In genomic region chr1:89656643-89657321, GRCm38 (mm10) we compare ENCODE assay signal across 9 mouse cellular contexts.
DNase-seq lines count a peak whose midpoint lies in the region; ATAC-seq and TF ChIP-seq lines count a peak whose summit lies in the region.
"Had no signal": no experiment of that assay in that cellular context is flagged by ENCODE, and none has a peak within 500 bp of the region (broad histone marks: within the 10 kb centered on the region; RNA-seq: fewer than 3 reads in every experiment).

No protein-coding gene starts in this region.

- no peak for TF ChIP-seq CTCF in Patski (IDR thresholded peaks at IDR 0.05)

- no peak overlapping the region; the same call in 1 of the 2 replicates for H3K9ac ChIP-seq in hindbrain, embryonic 13.5 days
- H3K9ac ChIP-seq in hindbrain, embryonic 16.5 days (ENCODE audit: low read depth, low read length): no peak overlapping the region
- H3K9ac ChIP-seq in embryonic facial prominence, embryonic 15.5 days: no peak overlapping the region

- H3K4me2 ChIP-seq in hindbrain, embryonic 13.5 days: no peak overlapping the region
- H3K4me2 ChIP-seq in hindbrain, embryonic 16.5 days (ENCODE audit: low read length): no peak overlapping the region
- peak overlapping the region; percentile 17; the same call in 1 of the 2 replicates for H3K4me2 ChIP-seq in embryonic facial prominence, embryonic 15.5 days (replicated peaks)
- H3K4me2 ChIP-seq in myocyte (ENCODE audit: low read depth): peak overlapping the region; percentile 68

- whole genome bisulfite sequencing in hindbrain, embryonic 13.5 days: 41% methylated on average over 11 of the region's 11 CpGs
- WGBS in hindbrain, embryonic 16.5 days: 35% methylated on average over 11 of the region's 11 CpGs
- 27% methylated on average over 11 of the region's 11 CpGs for whole genome bisulfite sequencing in embryonic facial prominence, embryonic 15.5 days

- H3ac ChIP-seq in myocyte (ENCODE audit: control insufficient read depth, insufficient read length): no peak overlapping the region

- CTCF ChIA-PET in Patski (lab: Charles Lee): interaction anchor here (0.6 to 2.8 kb wide), 7 partner anchors 10 to 128 kb away, joined by 3 to 18 read pairs (median 3); no protein-coding TSS in a partner anchor

- no peak for ATAC-seq in hindbrain, embryonic 13.5 days (ENCODE audit: low FRiP score)
- no peak for ATAC-seq in hindbrain, embryonic 16.5 days
- ATAC-seq in Patski: peak; percentile 59
- no peak for ATAC-seq in embryonic facial prominence, embryonic 15.5 days (ENCODE audit: insufficient number of reproducible peaks, low FRiP score, low TSS enrichment, low read depth)

- peak overlapping the region; percentile 31 for H3K27ac ChIP-seq in hindbrain, embryonic 13.5 days
- H3K27ac ChIP-seq in hindbrain, embryonic 16.5 days (ENCODE audit: low read depth, low read length): no peak overlapping the region
- H3K27ac ChIP-seq in embryonic facial prominence, embryonic 15.5 days (replicated peaks): no peak overlapping the region

- in situ Hi-C loops in Patski (cut with MboI; ENCODE audit: low pct_unique_long_range_greater_than_20kb): loop anchor here (10.0 kb wide), 1 partner anchor 938 kb away; no protein-coding TSS in a partner anchor

- H3K36me3 ChIP-seq in hindbrain, embryonic 13.5 days: peaks cover 6% of the 10 kb centered on the region
- H3K36me3 ChIP-seq in hindbrain, embryonic 16.5 days (ENCODE audit: control insufficient read depth, insufficient read depth, low read length): no peaks in the 10 kb centered on the region; the same call in 1 of the 2 replicates
- no peaks in the 10 kb centered on the region; the same call in 1 of the 2 replicates for H3K36me3 ChIP-seq in embryonic facial prominence, embryonic 15.5 days
- H3K36me3 ChIP-seq in myocyte (ENCODE audit: control insufficient read depth, insufficient read depth): no peaks in the 10 kb centered on the region
- H3K36me3 ChIP-seq: G1E had no signal

- H3K4me1 ChIP-seq in hindbrain, embryonic 13.5 days (replicated peaks): peaks cover 39% of the 10 kb centered on the region
- peaks cover 3% of the 10 kb centered on the region; the same call in 1 of the 2 replicates for H3K4me1 ChIP-seq in hindbrain, embryonic 16.5 days (ENCODE audit: control insufficient read depth, insufficient read depth, low read depth, low read length)
- peaks cover 12% of the 10 kb centered on the region for H3K4me1 ChIP-seq in embryonic facial prominence, embryonic 15.5 days

- TF ChIP-seq POLR2A in myocyte (IDR thresholded peaks at IDR 0.05; ENCODE audit: insufficient read length, low read depth): no peak

- no peaks in the 10 kb centered on the region for H3K9me3 ChIP-seq in hindbrain, embryonic 13.5 days
- no peaks in the 10 kb centered on the region for H3K9me3 ChIP-seq in hindbrain, embryonic 16.5 days (ENCODE audit: control insufficient read depth, low read length)
- H3K9me3 ChIP-seq in embryonic facial prominence, embryonic 15.5 days (replicated peaks): no peaks in the 10 kb centered on the region

- POLR2A ChIA-PET in Patski (lab: Charles Lee): no interaction called here

- peaks cover 3% of the 10 kb centered on the region for H3K79me2 ChIP-seq in myocyte (ENCODE audit: control insufficient read depth, insufficient read depth)

- H3K27me3 ChIP-seq in hindbrain, embryonic 13.5 days: no peaks in the 10 kb centered on the region
- no peaks in the 10 kb centered on the region for H3K27me3 ChIP-seq in hindbrain, embryonic 16.5 days (replicated peaks; ENCODE audit: control insufficient read depth, insufficient read depth, low read length)
- H3K27me3 ChIP-seq in Patski (no peaks in the 10 kb centered on the region), myocyte (ENCODE audit: control insufficient read depth, insufficient read depth, insufficient read length) (no peaks in the 10 kb centered on the region)
- H3K27me3 ChIP-seq in embryonic facial prominence, embryonic 15.5 days: no peaks in the 10 kb centered on the region

- peak; percentile 89 for DNase-seq in Patski (ENCODE audit: low read depth, low spot score)
- DNase-seq in layer of hippocampus, adult 8-10 months (ENCODE audit: low spot score in 2 of 2): peak; percentile 48 to 53
- no peak for DNase-seq in thymus, postnatal 36 days
- no peak for DNase-seq in natural killer cell, adult 2 months (ENCODE audit: low spot score in 2 of 2)

- no peak overlapping the region for H3K4me3 ChIP-seq in hindbrain, embryonic 13.5 days
- H3K4me3 ChIP-seq in hindbrain, embryonic 16.5 days (ENCODE audit: low read length): no peak overlapping the region
- H3K4me3 ChIP-seq in embryonic facial prominence, embryonic 15.5 days (replicated peaks): no peak overlapping the region
- no peak overlapping the region for H3K4me3 ChIP-seq in myocyte

TF ChIP-seq in myocyte, 11 proteins besides CTCF, POLR2A, EP300 and RAD21:
- no peak for TF ChIP-seq SRF (IDR thresholded peaks at IDR 0.05; ENCODE audit: control insufficient read depth, insufficient read length, low read depth)
- TF ChIP-seq MYOG (IDR thresholded peaks at IDR 0.05; ENCODE audit: control insufficient read depth in 1 of 3, insufficient read depth in 1 of 3, insufficient read length in 2 of 3, low read depth in 2 of 3): peak in 1 of 3 experiments; percentile 16

Comparison
In these comparisons a context has a peak if more than half of its experiments do, and no peak if none do; other contexts are left out.
1. H3K4me2 ChIP-seq: peak in embryonic facial prominence, embryonic 15.5 days (single experiment) and myocyte (single experiment); none in hindbrain, embryonic 13.5 days (single experiment) and hindbrain, embryonic 16.5 days (single experiment).
2. DNase-seq: peak in Patski (single experiment) and layer of hippocampus, adult 8-10 months (2 of 2); none in thymus, postnatal 36 days (0 of 2) and natural killer cell, adult 2 months (0 of 2).